Mouse (Mus musculus) adrenal gland, adult 18-20 months (tissue): ENCODE results near the gene Myh6. TPM values are rescaled to one million over a fixed set of nuclear protein-coding genes. Genes with fewer than 3 reads are reported as not detected.

Experiments used
- DNase-seq, 2 experiments: peaks; one replicate each; pipeline ENCODE4 v3.0.0; 2021 to 2022; ENCODE audit warnings: low spot score in 2 of 2
- microRNA-seq, 2 experiments: library from miRNA; unstranded; fragments of <30 nt; microRNA quantifications; one replicate each; pipeline ENCODE4 v1.2.0; 2021; ENCODE audit warnings: borderline number of aligned reads in 2 of 2
- total RNA-seq, 2 experiments: library from RNA; stranded (reverse); gene quantifications; 1 replicate in 1 of 2; 2 replicates in 1 of 2; pipeline ENCODE4 v1.2.3; 2021

Gene Myh6
- total RNA-seq, 2 experiments from 2014 or later, result 0.42 TPM; not detected in 1

DNA sequence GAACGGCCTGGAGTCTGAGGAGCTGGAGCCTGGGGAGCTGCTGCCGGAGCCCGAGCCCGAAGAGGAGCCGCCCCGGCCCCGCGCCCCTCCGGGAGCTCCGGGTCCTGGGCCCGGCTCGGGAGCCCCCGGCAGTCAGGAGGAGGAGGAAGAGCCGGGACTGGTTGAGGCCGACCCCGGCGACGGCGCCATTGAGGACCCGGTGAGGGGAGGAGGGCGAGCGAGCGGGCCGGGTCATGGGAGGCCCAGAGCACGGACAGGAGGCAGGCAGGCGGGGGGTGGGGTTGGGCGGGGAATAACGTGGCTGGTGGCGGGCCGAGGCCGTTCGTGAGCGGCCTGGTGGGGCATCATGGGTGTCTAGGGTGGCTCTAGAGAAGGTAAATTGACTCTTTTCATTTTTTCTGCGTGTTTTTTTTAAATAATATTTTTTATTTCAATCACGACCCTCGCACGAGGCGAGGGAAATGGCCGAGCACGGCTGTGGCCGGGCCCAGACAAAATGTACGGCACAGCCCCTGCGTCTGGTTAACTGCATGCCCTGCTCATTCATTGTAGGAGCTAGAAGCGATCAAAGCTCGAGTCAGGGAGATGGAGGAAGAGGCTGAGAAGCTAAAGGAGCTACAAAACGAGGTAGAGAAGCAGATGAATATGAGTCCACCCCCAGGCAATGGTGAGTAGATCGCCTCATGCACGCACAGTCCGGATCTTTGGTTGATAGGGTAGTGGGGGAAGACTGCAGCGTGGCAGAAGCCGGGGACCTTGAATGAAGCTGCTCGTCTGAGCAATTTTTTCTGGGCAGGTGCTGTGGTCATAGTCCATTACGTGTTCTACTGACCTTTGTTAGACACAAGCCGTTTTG lies 72.2 kb downstream of the Myh6 start:
- DNase-seq, result peak; percentile 65 to 73

DNA sequence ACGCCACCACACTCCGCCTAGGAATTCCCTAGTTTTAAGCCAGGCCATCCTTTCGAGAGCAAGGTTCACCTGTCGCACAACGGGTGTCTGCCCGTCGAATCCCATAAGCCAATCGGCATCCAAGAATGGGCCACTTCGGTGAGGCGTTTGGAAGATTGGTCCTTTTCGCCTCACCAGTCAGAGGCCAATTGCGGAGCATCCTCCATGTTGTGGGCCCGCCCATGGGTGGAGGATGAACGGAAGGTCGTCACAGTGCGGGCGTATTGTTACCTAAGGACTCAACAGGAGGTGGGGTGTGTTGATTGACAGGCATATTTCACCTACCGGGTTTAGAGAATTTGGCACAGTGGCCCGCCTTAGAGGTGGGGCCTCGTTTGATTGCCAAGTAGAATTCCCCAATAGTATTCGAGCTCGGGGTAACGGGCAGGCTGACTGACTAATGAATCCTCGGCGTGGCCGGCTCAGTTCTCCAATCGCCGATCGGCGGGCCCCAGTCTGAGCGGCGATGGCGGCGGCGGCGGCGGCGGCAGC lies 73.0 kb downstream of the Myh6 start:
- DNase-seq, result peak; percentile 91 to 94

DNA sequence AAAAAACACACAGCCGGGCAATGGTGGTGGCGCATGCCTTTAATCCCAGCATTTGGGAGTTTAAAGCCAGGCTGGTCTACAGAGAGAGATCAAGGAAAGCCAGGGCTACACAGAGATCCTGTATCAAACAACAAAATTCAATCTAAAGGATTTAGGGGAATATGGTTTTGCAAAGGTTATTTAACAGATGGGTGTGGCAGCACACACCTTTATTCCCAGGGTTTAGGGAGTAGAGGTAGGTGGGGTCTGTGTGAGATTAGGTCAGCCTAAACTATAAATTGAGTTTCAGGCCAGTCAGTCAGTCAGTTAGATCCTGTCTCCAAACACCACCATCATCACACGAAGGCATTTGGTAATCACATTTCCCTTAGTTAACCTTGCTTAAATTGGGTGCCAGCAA lies 74.5 kb downstream of the Myh6 start, which contains the start of gene Pabpn1:
Gene Pabpn1 (plus strand): TSS at position 301 of the 400 bp plus-strand sequence.
- no peak for DNase-seq

Small RNA genes lying within 50 kb of the gene (microRNA-seq; reads per million reads assigned to microRNA genes)
- gene Mir208a, result 0 to 109 reads per million in 2 experiments
- 0 to 74.2 reads per million in 2 experiments for gene Mir208b

Other genes starting within 250 kb of the Myh6 start
- 10 to 100 TPM; 24.6 to 55.6 TPM for gene Slc7a8, start 185.0 kb downstream of the Myh6 start, total RNA-seq
- gene Rnf212b, start 152.8 kb downstream of the Myh6 start, total RNA-seq, result under 1 TPM in 1 of 2 experiments, not detected in 1; 0.51 TPM
- 10 to 100 TPM; 12.8 to 15.6 TPM for gene Homez, start 96.0 kb downstream of the Myh6 start, total RNA-seq
- 10 to 100 TPM; 14.2 to 17.2 TPM for gene Ppp1r3e, start 89.4 kb downstream of the Myh6 start, total RNA-seq
- 10 to 100 TPM; 53.1 to 59.3 TPM for gene Bcl2l2, start 83.5 kb downstream of the Myh6 start, total RNA-seq
- gene Gm20521, start 83.5 kb downstream of the Myh6 start, total RNA-seq, result 1 to 10 TPM; 1.2 to 3.9 TPM
- 100 to 1,000 TPM; 137 to 177 TPM for gene Pabpn1, start 74.4 kb downstream of the Myh6 start, total RNA-seq
- gene Slc22a17, start 53.8 kb downstream of the Myh6 start, total RNA-seq, result 10 to 100 TPM; 36.7 to 43.9 TPM
- 1 to 10 TPM; 2.4 to 4.9 TPM for gene Efs, start 40.8 kb downstream of the Myh6 start, total RNA-seq
- not detected for gene Il25, start 34.2 kb downstream of the Myh6 start, total RNA-seq
- gene Cmtm5, start 30.7 kb downstream of the Myh6 start, total RNA-seq, result under 1 TPM in 1 of 2 experiments, not detected in 1; 0.96 TPM
- gene Gm17428, start 10.0 kb upstream of the Myh6 start, total RNA-seq, result not detected
- gene Myh7, start 27.7 kb upstream of the Myh6 start, total RNA-seq, result under 1 TPM in 1 of 2 experiments, not detected in 1; 0.42 TPM
- gene Ngdn, start 48.5 kb upstream of the Myh6 start, total RNA-seq, result 10 to 100 TPM; 38.2 to 43.2 TPM
- gene Zfhx2, start 125.4 kb upstream of the Myh6 start, total RNA-seq, result 1 to 10 TPM; 6.1 to 7.4 TPM
- 10 to 100 TPM; 10.9 to 12.0 TPM for gene Thtpa, start 127.9 kb upstream of the Myh6 start, total RNA-seq
- gene Ap1g2, start 139.7 kb upstream of the Myh6 start, total RNA-seq, result 10 to 100 TPM; 25.8 to 29.4 TPM
- 1 to 10 TPM; 3.0 TPM for gene Jph4, start 150.0 kb upstream of the Myh6 start, total RNA-seq